Mouse (Mus musculus): ENCODE results near the gene Sh3gl3.

DNA sequence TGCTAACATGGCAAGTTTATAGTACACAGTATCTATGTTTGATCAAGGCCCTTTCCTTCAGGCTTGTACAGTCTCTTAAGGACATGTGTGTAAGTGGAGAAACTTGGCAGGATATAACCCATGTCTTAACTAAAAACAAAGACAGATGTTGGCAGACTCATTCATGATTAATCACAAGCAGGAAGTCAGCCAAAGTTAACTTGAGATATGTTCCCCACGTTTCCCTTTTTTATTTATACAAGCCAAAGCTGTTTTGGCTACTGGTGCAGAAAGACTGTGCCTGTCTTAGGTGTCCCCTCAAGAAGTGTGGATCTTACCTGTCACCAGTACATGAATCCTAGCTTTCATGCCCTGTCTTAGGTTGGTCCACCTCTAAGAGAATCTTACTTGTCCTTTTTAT is 35.4 kb upstream of the Sh3gl3 start:
- TF ChIP-seq POLR2A (IDR thresholded peaks at IDR 0.05; ENCODE audit: low read depth, low read length) = no peak
- TF ChIP-seq CTCF (IDR thresholded peaks at IDR 0.05; ENCODE audit: borderline replicate concordance, insufficient read depth, low read length) = no peak

Data from embryonic fibroblast, embryonic 13.5 days (primary cell).